Mouse (Mus musculus) embryo, embryonic 10 days (tissue): ENCODE measurements around the gene Ldlr.
A peak's percentile ranks its signal among the peaks of the same experiment; 100 is the strongest.
"Not testable (repeated sequence)": the region's sequence is repeated elsewhere in the genome, so short reads cannot be mapped to it uniquely, and the experiment has no call there.

Experiments
- DNase-seq: peaks from one replicate; pipeline ENCODE4 v3.0.0-alpha.2; 2015; ENCODE audit warnings: low spot score

Ldlr gene

DNA sequence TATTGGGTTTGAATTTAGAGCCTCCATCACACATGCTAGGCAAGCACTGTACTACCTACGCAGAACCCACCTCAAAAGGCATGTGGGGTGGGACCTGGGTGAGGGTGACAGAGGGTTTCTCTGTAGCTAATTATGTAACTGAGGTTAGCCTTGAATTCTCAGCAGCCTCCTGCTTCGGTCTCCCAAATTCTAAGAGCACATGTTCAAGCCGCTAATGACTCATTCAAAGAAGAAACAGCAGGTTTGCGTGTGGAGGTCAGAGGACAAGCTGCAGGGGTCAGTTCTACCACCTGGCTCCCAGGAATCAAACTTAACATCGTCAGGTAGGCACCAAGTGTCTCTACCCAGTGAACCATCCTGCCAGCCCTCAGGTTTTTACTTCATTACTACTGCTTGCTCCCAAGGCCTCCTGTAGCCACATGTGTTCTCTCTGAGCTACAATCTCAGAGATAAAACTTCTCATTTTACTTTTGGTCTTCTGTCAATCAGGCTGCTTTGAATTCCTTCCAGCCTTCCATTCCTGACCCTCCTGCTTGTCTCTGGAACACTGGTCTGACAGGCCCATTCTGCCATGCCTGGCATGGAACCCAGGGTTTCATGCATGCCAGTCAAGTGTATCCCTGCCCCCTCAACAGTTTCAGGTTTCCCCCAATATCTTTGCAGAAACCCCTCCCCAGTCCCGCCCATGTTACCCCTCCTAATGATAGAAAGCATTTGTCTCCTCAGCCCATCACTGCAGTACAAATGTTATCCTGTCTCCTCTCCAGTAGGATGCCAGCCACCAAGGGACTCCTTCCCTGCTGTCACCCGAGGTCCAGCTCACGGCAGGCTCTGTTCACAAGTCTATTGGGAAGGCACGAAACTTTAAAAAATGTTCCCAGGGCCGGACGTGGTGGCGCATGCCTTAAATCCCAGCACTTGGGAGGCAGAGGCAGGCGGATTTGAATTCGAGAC is 35.6 kb downstream of the Ldlr start:
- no peak for DNase-seq

DNA sequence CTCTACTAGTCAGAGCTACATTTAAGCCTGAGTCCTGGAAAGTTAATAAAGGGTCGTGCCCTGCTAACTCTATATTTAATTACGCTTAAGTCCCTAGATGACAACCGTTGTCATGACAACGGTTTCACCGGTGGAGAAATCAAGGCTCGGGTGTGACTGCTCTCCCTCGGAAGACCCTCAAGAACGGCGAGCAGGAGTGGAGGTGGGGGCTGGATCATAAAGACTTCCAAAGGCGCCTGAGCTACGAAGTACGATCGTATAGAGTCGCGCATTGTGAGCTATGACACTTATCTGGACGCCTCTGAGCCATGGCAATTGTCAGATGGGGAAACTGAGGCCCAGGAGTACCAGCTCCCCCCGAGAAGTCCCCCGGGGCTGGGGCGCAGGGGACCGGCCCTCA is 36.4 kb downstream of the Ldlr start:
- peak; percentile 44 for DNase-seq

DNA sequence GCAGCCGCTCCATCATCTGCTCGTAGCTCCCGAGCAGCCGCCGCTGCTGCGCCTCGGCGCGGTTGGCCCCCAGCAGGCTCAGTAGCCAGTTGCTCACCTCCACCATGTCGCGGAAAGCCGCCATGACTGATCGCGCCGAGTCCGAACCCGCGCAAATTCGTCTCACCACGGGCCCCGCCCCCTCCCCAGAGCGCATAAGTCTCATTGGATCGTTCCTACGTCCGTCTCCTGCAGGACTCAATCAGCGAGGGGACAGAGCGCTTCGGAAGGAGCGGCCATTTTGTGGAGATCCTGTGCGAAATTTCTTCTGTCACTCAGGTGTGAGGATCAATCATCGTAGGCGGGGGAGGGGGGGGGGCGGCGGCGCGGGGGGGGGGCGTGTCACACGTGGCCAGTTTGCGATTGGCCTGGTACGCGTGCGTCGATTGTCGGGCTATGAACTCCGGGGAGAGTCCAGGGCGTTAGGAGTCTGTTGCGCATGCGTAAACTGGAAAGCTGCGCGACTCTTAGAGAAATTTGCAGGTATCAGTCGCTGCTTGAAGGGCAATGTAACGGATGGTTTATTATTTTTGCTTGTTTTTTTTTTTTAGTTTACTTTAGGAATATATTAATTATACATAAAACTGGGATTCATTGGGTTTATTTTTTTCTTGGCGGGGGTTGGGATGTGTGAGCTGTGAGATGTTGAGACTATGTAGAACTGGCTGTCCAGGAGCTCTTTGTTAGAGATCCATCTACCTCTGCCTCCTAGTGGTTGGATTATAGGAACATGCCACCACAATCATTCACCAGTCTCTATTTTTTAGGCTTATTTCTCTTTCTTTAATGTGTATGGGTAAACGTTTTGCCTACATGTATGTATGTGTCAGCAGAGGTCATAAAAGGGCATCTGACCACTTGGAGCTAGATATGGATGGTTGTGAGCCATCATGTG is 37.1 kb downstream of the Ldlr start, which contains the start of gene Spc24:
TSS of gene Spc24 (minus strand) at position 149 of the 934 bp plus-strand sequence.
- peak; percentile 98 for DNase-seq

DNA sequence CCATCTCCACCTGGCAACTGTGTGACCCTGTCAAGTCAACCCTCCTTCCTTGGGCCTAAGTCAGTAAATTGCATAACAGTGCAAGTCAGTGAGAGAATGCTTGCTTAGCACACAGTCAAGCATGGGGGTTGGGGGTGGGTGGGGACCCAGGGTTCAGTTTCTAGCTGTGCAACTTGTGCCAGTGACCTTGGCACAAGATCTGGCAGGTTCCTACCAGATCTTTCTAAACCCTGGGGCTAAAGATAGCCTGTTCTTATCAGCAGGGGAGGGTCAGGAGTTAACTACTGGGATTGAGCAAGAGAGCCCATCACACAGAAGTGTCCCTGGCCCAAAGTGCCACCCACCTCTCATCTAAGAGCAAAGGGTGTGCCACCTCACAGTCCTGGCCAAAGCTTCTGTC is 38.9 kb downstream of the Ldlr start:
- no peak for DNase-seq

DNA sequence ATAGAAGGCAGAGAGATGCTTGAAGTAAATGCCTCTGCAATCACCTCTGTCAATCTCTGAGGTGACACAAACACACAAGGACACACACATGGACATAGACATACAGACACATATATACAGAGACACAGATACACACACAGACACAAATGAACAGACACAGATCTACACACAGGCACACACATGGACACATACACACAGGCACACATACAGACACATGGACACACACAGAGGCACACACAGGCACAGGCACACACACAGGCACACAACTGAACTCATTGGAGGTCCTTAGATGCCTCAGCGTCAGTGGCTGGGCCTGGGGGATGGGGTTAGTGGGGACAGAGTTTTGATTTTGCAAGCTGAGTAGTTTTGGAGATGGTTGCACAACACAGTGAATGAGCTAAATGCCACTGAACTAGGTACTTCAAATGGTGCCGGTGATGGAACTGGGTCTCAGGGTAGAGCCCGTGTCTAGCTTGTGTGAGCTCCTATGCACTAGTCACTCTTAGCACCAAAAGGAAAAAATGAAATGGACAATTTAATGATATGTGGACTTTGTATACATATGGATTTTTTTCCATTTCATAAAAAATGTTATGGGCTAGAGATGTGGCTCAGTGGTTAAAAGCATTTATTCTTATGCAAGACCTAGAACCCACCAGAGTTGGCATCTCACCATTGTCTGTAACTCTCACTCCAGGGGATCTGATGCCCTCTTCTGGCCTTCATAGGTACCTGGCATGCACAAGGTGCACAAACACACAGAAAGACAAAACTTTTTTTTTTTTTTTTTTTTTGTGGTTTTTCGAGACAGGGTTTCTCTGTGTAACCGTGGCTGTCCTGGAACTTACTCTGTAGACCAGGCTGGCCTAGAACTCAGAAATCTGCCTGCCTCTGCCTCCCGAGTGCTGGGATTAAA is 41.1 kb downstream of the Ldlr start:
- DNase-seq: no peak

DNA sequence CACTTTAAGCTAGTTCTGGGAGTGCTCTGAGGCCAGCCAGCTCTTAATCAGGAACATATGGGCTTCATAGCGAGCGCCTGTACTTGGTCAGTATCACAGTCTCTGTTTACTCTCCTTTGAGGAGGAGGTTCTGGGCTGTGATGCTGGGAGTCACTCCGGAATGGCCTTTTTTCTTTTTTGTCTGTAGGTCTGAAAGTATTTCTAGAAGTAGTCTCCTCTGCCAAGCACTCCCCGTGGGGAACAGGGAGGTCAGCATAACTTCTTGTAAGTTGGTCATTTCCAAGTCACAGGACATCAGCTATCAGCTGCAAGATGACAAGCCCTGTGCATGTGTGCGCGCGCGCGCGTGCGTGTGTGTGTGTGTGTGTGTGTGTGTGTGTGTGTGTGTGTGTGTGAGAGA is 44.6 kb downstream of the Ldlr start:
- peak; percentile 65 for DNase-seq

DNA sequence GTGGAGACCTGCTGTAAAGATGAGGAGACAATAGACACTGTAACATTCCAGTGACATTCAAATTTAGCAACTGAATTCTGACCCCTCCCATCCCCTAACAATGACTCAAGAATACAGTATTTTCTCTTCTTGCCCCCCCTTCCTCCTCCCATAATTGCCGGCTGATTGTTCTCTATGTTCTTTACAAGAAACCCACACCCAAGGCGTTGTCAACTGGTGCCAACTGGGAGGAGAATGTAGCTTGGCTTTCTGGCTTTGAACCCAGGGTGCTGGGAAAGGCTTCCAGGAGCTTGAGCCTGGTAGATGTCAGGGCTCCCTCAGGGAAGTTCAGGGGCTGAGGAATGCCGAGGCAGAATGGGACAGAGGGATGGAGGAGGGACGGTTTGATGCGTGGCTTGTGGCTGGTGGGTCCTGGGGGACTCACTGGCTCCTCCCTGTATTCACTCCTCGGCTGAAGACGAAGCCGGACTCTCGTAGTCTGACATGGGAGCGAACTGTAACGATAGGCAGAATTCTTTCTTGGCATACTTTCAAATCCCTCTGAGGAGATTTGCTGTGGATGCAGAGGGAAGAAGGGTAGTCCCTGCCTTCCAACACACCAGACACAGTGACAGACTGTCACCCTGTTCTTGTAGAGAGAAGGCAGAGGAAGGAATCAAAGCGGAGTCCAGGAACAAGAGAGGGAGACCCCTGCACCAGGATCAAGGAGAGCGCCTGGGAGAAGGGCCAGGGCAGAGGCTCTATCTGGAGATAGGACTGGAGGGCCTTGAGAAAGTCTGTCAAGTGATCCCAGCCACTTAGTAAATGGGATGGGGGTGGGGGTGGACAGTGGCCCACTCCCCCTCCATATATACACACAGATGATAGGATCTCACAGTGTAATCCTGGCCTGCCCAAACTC is 45.5 kb downstream of the Ldlr start:
- DNase-seq: no peak

DNA sequence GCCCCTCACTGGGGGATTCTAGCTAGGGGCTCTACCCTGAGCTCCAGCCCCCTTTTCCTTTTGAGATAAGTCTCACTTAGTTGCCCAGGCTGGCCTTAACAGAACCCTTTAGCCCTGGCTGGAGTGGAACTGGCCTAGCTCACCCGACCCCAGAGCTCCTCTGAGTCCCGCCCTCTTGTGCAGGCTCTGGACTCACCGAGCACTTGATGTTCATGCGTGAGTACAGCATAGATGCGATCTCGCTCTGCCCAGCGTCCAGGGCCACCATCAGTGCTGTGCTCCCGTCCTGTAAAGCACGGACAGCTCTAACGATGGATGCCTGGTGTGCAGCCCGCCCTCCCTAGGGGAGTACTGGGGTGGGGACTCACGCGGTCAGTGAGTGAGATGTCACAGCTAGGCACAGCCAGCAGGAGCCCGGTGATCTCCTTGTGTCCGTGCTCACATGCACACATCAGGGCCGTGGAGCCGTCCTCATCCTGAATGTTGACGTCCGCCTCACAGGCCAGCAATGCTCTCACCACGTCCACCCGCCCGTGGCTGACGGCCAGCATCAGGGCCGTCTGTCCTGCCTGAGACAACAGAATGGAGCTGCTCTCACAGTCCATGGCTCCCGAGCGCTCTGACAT is 46.4 kb downstream of the Ldlr start:
- DNase-seq: no peak

DNA sequence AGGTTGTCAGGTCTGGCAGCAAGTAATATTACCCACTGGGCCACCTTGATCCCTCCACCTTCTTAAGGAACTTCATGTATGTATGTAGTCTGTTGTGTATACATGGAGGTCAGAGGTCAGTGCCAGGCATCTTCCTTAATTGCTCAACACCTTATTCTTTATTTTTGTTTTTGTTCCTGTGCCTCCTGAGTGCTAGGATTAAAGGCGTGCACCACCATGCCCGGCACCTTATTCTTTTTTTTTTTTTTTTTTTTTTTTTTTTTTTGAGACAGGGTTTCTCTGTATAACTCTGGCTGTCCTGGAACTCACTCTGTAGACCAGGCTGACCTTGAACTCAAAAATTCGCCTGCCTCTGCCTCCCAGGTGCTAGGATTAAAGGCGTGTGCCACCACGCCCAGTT is 50.1 kb downstream of the Ldlr start:
- not testable (repeated sequence) for DNase-seq

DNA sequence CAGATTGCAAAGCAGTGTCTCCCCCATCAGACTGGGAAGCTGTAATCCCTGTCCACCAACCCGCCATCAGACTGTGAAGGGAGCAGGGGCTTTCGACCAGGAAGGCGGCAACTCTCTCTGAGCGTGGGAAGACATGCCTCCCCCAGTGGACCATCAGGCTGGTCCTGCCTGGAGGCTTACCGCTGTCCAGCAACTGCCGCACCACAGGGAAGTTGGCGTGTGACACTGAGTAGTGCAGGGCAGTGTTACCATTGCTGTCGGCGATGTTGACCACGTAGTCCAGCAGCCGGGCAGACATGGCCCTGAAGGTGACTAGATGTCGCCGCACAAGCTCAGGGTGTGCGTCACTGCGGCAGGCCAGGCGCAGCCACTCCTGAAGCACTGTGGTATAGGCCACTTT is 51.1 kb downstream of the Ldlr start:
- no peak for DNase-seq

DNA sequence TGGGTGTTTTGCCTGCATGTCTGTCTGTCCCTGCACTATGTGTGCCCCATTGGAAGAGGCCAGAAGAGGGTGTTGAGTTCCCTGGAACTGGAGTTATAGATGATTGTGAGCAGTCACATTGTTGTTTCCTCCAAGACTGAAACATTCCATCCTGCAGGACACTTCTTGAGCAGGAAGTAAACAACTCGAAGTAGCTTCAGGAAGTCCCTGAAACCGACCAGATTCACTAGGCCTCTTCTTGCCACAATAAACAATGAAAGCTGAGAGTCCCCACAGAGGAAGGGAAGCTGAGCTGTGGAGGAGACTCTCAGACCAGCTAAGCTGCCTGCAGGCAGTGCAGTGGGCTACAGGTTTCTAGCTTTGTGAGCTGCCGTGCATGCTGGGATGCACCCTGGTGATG is 54.4 kb downstream of the Ldlr start:
- DNase-seq: no peak

DNA sequence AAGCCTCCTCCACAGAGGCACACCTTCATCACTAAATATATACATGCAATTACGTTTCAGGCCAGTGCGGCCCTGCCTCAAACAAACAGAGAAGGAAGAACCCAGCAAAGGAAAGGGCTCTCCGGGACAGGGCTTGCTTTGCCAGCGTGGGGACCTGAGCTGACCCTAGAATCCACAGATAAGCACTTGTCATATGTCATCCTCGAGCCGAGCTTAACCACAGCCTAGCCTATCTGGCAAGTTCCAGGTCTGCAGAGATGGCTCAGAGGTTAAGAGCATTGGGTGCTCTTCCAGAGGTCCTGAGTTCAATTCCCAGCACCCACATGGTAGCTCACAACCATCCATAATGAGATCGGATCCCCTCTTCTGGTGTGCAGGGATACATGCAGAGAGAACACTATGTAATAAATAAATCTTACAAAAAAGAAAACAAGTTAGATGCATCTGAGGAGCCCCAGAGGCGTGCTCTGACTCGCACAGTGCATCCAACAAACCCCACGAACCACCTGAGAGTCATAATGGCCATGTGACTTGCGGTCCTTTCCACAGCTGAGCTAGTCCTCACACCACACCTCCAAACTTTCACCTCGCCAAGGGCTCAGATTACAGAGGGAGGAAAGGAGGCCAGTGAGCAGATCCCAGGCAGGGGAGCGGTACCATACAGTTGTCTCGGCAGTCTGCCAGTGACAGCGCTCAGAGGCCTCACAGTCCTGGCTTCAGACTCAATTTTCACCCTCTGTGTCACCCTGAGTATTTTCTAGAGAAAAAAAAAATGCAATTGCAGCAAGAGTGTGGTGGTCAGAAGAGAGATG is 58.6 kb downstream of the Ldlr start:
- no peak for DNase-seq

DNA sequence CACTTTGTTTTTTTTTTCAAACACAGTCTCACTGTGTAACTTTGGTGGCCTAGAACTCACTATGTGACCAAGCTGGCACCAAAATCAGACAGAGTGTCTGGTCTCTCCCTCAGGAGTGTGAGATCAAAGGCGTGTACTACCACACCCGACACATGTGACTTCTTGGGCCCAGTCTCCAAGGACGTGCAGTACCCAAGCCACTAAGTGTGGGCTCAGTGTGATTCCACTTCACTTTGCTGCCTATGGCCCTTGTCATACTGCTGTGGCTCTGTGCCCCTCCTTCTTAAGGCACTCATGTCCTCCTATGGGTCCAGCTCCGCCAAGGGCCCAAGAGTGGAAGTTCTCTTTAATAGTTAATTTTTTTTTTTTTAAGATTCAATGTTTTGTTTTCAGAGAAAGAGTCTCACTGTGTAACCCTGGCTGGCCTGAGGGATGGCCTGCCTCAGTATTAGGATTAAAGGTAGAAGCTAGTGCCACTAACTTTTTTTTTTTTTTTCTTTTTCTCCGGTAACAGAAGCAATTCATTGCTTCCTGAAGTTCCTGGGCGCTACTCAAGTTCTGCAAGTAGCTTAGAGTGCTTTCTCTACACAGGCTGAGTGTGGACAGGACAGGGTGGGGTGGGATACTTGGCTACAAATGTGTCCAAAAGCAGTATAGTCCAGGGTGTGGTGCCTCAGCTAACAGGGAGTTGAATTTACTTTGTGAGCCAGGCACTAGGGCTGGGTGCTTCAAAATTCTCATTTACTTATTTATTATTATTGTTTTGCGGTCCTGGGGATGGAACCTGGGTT is 61.4 kb downstream of the Ldlr start:
- DNase-seq: no peak

DNA sequence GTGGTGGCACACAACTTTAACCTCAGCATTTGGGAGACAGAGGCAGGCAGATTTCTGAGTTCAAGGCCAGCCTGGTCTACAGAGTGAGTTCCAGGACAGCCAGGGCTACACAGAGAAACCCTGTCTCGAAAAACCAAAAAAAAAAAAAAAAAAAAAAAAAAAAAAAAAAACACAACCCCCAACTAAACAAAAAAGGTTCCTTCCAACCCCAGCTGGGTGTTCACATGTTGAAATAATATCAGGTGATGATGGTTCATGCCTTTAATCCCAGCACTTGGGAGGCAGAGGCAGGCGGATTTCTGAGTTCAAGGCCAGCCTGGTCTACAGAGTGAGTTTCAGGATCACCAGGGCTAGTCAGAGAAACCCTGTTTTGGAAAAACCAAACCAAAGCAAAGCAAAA is 63.0 kb downstream of the Ldlr start:
- DNase-seq: not testable (repeated sequence)

DNA sequence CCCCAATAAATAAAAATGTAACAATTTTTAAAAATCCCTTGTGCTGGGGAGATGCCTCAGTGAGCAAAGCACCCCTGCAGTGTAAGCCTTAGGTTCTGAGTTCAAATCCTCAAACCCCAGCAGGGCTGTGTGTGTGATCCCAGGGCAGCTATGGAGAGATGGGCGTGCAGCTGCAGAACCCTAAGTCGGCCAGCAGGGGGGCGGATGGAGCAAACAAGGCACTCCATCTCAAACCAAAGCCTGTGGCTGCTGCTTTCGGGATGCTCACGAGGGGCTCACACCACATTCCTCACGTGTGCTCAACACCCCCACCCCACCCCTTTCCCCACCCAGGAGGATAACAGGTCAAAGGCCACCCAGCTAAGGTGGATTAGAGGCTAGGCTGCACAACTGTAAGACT is 63.6 kb downstream of the Ldlr start:
- peak; percentile 84 for DNase-seq

DNA sequence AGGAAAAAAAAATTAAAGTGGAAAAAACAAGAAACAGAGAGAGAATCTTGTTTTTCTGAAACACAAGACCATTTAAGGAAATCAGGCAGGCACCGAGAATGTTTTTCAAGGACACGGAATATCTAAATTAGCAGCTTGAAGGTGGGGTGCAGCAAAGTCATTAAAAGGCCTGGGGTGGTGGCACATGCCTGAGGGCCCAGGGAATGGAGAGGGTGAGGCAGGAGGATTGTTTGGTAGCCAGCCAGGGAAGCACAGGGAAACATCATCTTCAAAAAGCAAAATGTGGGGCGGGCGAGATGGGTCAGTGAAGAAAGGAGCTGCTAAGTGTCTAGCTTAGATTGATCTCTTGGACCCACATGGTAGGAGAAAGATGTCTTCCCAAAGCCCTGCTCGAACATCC is 64.4 kb downstream of the Ldlr start:
- DNase-seq: no peak

DNA sequence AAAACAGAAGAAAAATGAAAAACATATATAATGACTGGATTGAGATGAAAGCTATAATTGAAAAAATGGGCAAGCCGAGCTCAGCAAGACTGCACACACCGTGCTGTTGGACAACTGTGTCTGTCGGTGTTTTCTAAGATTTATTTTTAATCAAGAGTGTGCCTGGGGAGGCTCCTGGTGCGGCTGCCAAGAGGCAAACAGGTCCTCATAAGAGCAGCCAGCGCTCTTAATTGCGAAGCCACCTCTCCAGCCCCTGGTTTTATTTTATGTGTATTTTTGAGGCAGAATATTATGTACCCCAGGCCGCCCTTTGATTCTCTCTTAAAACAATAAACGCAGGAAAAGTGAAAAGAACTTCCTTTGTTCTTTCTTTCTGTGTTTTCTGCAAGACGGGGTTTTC is 65.0 kb downstream of the Ldlr start:
- DNase-seq: no peak

DNA sequence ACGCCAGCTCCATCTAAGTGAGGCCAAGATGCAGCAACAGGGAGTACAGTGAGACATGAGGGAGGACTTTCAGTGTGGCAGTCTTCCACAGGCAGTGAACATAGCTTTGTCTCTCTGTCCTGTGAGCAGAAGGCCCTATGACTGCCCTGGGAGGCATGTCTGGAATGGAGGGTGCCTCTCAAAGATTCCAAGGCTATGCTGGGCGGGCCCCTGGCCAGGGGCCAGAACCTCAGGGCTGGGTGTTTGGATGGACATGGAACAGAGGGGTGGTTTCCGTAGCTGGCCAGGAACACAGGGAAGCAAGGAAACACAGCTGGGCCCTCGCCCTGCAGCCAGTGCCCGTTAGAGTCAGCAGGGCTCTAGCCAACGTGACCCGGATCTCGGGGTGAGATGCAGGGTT is 68.6 kb downstream of the Ldlr start:
- no peak for DNase-seq

DNA sequence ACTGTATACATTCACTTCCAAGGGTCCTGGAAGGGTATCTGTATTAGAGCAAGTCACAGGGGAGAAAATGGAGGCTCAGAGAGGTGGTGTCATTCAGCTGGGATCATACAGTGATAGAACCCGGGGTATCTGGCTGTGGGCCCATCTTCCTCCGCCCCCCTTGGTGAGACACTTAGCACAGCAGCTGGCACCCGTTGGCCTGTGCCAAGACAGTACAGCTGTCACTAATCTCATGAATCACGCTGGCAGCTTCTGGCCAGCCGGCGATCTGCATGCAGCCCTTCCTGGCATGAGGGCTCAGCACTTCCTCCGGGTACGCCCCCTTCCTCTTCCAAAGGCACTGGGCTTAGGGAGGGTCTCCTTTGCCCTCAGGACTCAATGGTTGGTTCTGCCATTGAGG is 69.4 kb downstream of the Ldlr start:
- DNase-seq: no peak
